Mouse (Mus musculus) forebrain, embryonic 16.5 days (tissue): ENCODE data around the gene Pgbd5. TPM values are rescaled to one million over a fixed set of nuclear protein-coding genes. Genes with fewer than 3 reads are reported as not detected.

Experiments
- ATAC-seq: fragments of 200-750 bp; cut with Nextera tagmentation; 2 replicates; pipeline ENCODE4 v1.8.0; 2017; ENCODE audit warnings: mild to moderate bottlenecking, moderate library complexity
- H3K27ac ChIP-seq: fragments of 300-500 bp; sonication (generic); 2 replicates; pipeline ENCODE4 v1.5.1; 2014; ENCODE audit warnings: low read length, control low read depth
- H3K27me3 ChIP-seq: fragments of 300-500 bp; sonication (generic); replicated peaks from 2 replicates; pipeline ENCODE4 v1.6.1; 2014; ENCODE audit warnings: low read length; ENCODE audit not compliant: control insufficient read depth, insufficient read depth
- H3K36me3 ChIP-seq: fragments of 300-500 bp; sonication (generic); 2 replicates; pipeline ENCODE4 v1.6.1; 2014; ENCODE audit not compliant: control insufficient read depth, insufficient read depth
- H3K4me1 ChIP-seq: fragments of 300-500 bp; sonication (generic); replicated peaks from 2 replicates; pipeline ENCODE4 v1.6.1; 2014; ENCODE audit warnings: low read length; ENCODE audit not compliant: control insufficient read depth, insufficient read depth
- H3K4me2 ChIP-seq: fragments of 300-500 bp; sonication (generic); 2 replicates; pipeline ENCODE4 v1.6.1; 2014; ENCODE audit warnings: mild to moderate bottlenecking, low read length, control low read depth
- H3K4me3 ChIP-seq: fragments of 300-500 bp; sonication (generic); replicated peaks from 2 replicates; pipeline ENCODE4 v1.5.1; 2014; ENCODE audit warnings: mild to moderate bottlenecking, low read length, control low read depth
- H3K9ac ChIP-seq: fragments of 300-500 bp; sonication (generic); replicated peaks from 2 replicates; pipeline ENCODE4 v1.6.1; 2014; ENCODE audit warnings: low read depth, low read length, control low read depth
- H3K9me3 ChIP-seq: fragments of 300-500 bp; sonication (generic); 2 replicates; pipeline ENCODE4 v1.6.1; 2016; ENCODE audit warnings: low read length; ENCODE audit not compliant: control insufficient read depth
- WGBS: fragments of 180-500 bp; shearing (Covaris S2); extraction: QIAGEN DNeasy Blood & Tissue Kit; methylation state at CpG from one replicate; pipeline ENCODE4 v1.1.7; 2014; 5-methylcytosine and 5-hydroxymethylcytosine counted together
- polyA plus RNA-seq: library from polyadenylated mRNA; unstranded; fragments of >200 nt; fragmentation: Nextera tagmentation; extraction: Ambion mirVana; gene quantifications from 2 replicates; pipeline ENCODE4 v1.2.1, GENCODE M21; 2015

Pgbd5 gene
- 8.4 and 10.7 TPM in 2 replicates for polyA plus RNA-seq

GRCm38 (mm10) chr8:124439558-124439957, at the start of gene Pgbd5:
Gene Pgbd5, minus strand, starts transcription at chr8:124439658.
- Histone ChIP-seq H3K9me3 (no peaks in the 10 kb centered on the region), H3K4me3 (no peak within 1 kb of the TSS), H3K4me2 (no peak within 1 kb of the TSS), H3K4me1 (peaks cover 4% of the 10 kb centered on the region; the same call in 1 of the 2 replicates), H3K27ac (no peak within 1 kb of the TSS), H3K36me3 (no peaks in the 10 kb centered on the region), H3K27me3 (no peaks in the 10 kb centered on the region), H3K9ac (no peak within 1 kb of the TSS)
- ATAC-seq = no peak
- 87% methylated on average over 6 of the region's 6 CpGs for whole genome bisulfite sequencing

GRCm38 (mm10) chr8:124483356-124484115, 44.1 kb upstream of the Pgbd5 start:
- H3K36me3 ChIP-seq = no peaks in the 10 kb centered on the region
- H3K27me3 ChIP-seq = no peaks in the 10 kb centered on the region
- WGBS = 74% methylated on average over 7 of the region's 7 CpGs
- no peak for ATAC-seq
- no peaks in the 10 kb centered on the region for H3K4me1 ChIP-seq
- no peak overlapping the region for H3K27ac ChIP-seq
- H3K9ac ChIP-seq = no peak overlapping the region
- no peak overlapping the region for H3K4me2 ChIP-seq
- no peak overlapping the region for H3K4me3 ChIP-seq
- H3K9me3 ChIP-seq = no peaks in the 10 kb centered on the region

- Histone ChIP-seq H3K9ac (no peak overlapping the region), H3K27me3 (no peaks in the 10 kb centered on the region), H3K4me1 (no peaks in the 10 kb centered on the region), H3K27ac (no peak overlapping the region), H3K36me3 (no peaks in the 10 kb centered on the region), H3K4me3 (no peak overlapping the region), H3K4me2 (no peak overlapping the region), H3K9me3 (no peaks in the 10 kb centered on the region)
- ATAC-seq = no peak
- whole genome bisulfite sequencing = 95% methylated on average over 2 of the region's 2 CpGs
Measured at GRCm38 (mm10) chr8:124482790-124483189, 43.3 kb upstream of the Pgbd5 start.

- H3K4me1 ChIP-seq = peaks cover 4% of the 10 kb centered on the region
- H3K9ac ChIP-seq = no peak overlapping the region
- H3K36me3 ChIP-seq = no peaks in the 10 kb centered on the region
- no peak overlapping the region for H3K27ac ChIP-seq
- H3K4me2 ChIP-seq = no peak overlapping the region
- ATAC-seq = no peak
- no peaks in the 10 kb centered on the region for H3K27me3 ChIP-seq
- H3K9me3 ChIP-seq = no peaks in the 10 kb centered on the region
- H3K4me3 ChIP-seq = no peak overlapping the region
- WGBS = 88% methylated on average over 8 of the region's 8 CpGs
Measured at GRCm38 (mm10) chr8:124480321-124480720, 40.9 kb upstream of the Pgbd5 start.

GRCm38 (mm10) chr8:124479251-124479650, 39.8 kb upstream of the Pgbd5 start:
- no peak overlapping the region for H3K27ac ChIP-seq
- H3K4me2 ChIP-seq = no peak overlapping the region
- H3K9me3 ChIP-seq = no peaks in the 10 kb centered on the region
- H3K4me3 ChIP-seq = no peak overlapping the region
- ATAC-seq = no peak
- WGBS = 77% methylated on average over 3 of the region's 3 CpGs
- H3K4me1 ChIP-seq = peaks cover 4% of the 10 kb centered on the region
- H3K9ac ChIP-seq = no peak overlapping the region
- H3K27me3 ChIP-seq = no peaks in the 10 kb centered on the region
- H3K36me3 ChIP-seq = no peaks in the 10 kb centered on the region

- Histone ChIP-seq H3K9ac (no peak overlapping the region), H3K4me3 (no peak overlapping the region), H3K4me1 (peaks cover 4% of the 10 kb centered on the region), H3K4me2 (no peak overlapping the region), H3K36me3 (no peaks in the 10 kb centered on the region), H3K9me3 (no peaks in the 10 kb centered on the region), H3K27me3 (no peaks in the 10 kb centered on the region), H3K27ac (no peak overlapping the region)
- WGBS = 48% methylated on average over 9 of the region's 9 CpGs
- ATAC-seq = no peak
Measured at GRCm38 (mm10) chr8:124476701-124477100, 37.2 kb upstream of the Pgbd5 start.

GRCm38 (mm10) chr8:124475690-124476089, 36.2 kb upstream of the Pgbd5 start:
- Histone ChIP-seq H3K4me3 (no peak overlapping the region), H3K9me3 (no peaks in the 10 kb centered on the region), H3K4me2 (no peak overlapping the region), H3K27ac (no peak overlapping the region), H3K4me1 (peaks cover 4% of the 10 kb centered on the region), H3K27me3 (no peaks in the 10 kb centered on the region), H3K9ac (no peak overlapping the region), H3K36me3 (no peaks in the 10 kb centered on the region)
- no peak for ATAC-seq
- 82% methylated on average over 5 of the region's 5 CpGs for WGBS

- no peaks in the 10 kb centered on the region for H3K9me3 ChIP-seq
- no peak overlapping the region for H3K9ac ChIP-seq
- H3K27ac ChIP-seq = no peak overlapping the region
- H3K4me3 ChIP-seq = no peak overlapping the region
- WGBS = 87% methylated on average over 2 of the region's 2 CpGs
- no peaks in the 10 kb centered on the region for H3K36me3 ChIP-seq
- no peaks in the 10 kb centered on the region for H3K27me3 ChIP-seq
- peaks cover 3% of the 10 kb centered on the region; the same call in 1 of the 2 replicates for H3K4me1 ChIP-seq
- H3K4me2 ChIP-seq = no peak overlapping the region
- no peak for ATAC-seq
Measured at GRCm38 (mm10) chr8:124464641-124465040, 25.2 kb upstream of the Pgbd5 start.

GRCm38 (mm10) chr8:124463111-124463510, 23.7 kb upstream of the Pgbd5 start:
- H3K27me3 ChIP-seq = no peaks in the 10 kb centered on the region
- H3K36me3 ChIP-seq = no peaks in the 10 kb centered on the region
- H3K4me2 ChIP-seq = no peak overlapping the region
- no peak overlapping the region for H3K9ac ChIP-seq
- no peak overlapping the region for H3K27ac ChIP-seq
- no peak overlapping the region for H3K4me3 ChIP-seq
- H3K9me3 ChIP-seq = no peaks in the 10 kb centered on the region
- WGBS = 51% methylated on average over 4 of the region's 4 CpGs
- H3K4me1 ChIP-seq = peaks cover 3% of the 10 kb centered on the region; the same call in 1 of the 2 replicates
- ATAC-seq = no peak
